13 mouse cellular contexts compared by ENCODE assay signal in genomic region chr7:89478490-89478889, GRCm38 (mm10). TPM values are rescaled to one million over a fixed set of nuclear protein-coding genes. Genes with fewer than 3 reads are reported as not detected.
DNase-seq lines count a peak whose midpoint lies in the region; ATAC-seq and TF ChIP-seq lines count a peak whose summit lies in the region.
"Had no signal": no experiment of that assay in that cellular context is flagged by ENCODE, and none has a peak within 500 bp of the region (broad histone marks: within the 10 kb centered on the region; RNA-seq: fewer than 3 reads in every experiment).

No protein-coding gene starts in this region.

- TF ChIP-seq CTCF in liver, postnatal 0 days (IDR thresholded peaks at IDR 0.05; ENCODE audit: low read depth) = no peak

- no peaks in the 10 kb centered on the region for H3K27me3 ChIP-seq in liver, postnatal 0 days (ENCODE audit: insufficient read depth, low read length)
- H3K27me3 ChIP-seq in liver, embryonic 11.5 days (replicated peaks; ENCODE audit: control insufficient read depth, insufficient read depth, low read length) = no peaks in the 10 kb centered on the region
- H3K27me3 ChIP-seq: stomach, embryonic 15.5 days had no signal

- H3K4me3 ChIP-seq in liver, postnatal 0 days (ENCODE audit: low read depth, low read length) = no peak overlapping the region
- H3K4me3 ChIP-seq in liver, embryonic 11.5 days (ENCODE audit: low read depth, low read length) = no peak overlapping the region
- H3K4me3 ChIP-seq: embryonic facial prominence, embryonic 15.5 days; stomach, embryonic 15.5 days had no signal

- DNase-seq in heart, adult 8-10 months (ENCODE audit: low spot score) = peak; percentile 30
- no peak for DNase-seq in heart, postnatal 25 days (ENCODE audit: low spot score)
- no peak for DNase-seq in liver, postnatal 0 days
- no peak for DNase-seq in liver, embryonic 11.5 days (ENCODE audit: low spot score)
- DNase-seq in heart, postnatal 4 days = peak; percentile 46
- peak; percentile 51 for DNase-seq in lung, postnatal 10 days
- DNase-seq in ovary, postnatal 10 days (ENCODE audit: low spot score) = no peak
- no peak for DNase-seq in urinary bladder, postnatal 25 days (ENCODE audit: low spot score)
- DNase-seq: right cerebral cortex, postnatal 4 days had no signal

- WGBS in liver, postnatal 0 days (ENCODE audit: insufficient replicate concordance) = 85% methylated on average over 2 of the region's 2 CpGs
- 76% methylated on average over 2 of the region's 2 CpGs for WGBS in liver, embryonic 11.5 days

- no peak overlapping the region for H3K9ac ChIP-seq in liver, postnatal 0 days (replicated peaks)
- H3K9ac ChIP-seq in liver, embryonic 11.5 days (ENCODE audit: low read depth, low read length) = no peak overlapping the region
- H3K9ac ChIP-seq: embryonic facial prominence, embryonic 15.5 days; liver, embryonic 14.5 days; stomach, embryonic 15.5 days had no signal

- H3K27ac ChIP-seq in liver, postnatal 0 days (ENCODE audit: low read depth) = no peak overlapping the region
- no peak overlapping the region for H3K27ac ChIP-seq in liver, embryonic 11.5 days (ENCODE audit: low read depth, low read length)
- H3K27ac ChIP-seq: embryonic facial prominence, embryonic 15.5 days; liver, embryonic 14.5 days; stomach, embryonic 15.5 days had no signal

- no peak for TF ChIP-seq EP300 in liver, postnatal 0 days (IDR thresholded peaks at IDR 0.05; ENCODE audit: low read depth)

- H3K36me3 ChIP-seq in liver, postnatal 0 days (replicated peaks; ENCODE audit: insufficient read depth, low read length) = no peaks in the 10 kb centered on the region
- H3K36me3 ChIP-seq in liver, embryonic 11.5 days (ENCODE audit: control insufficient read depth, insufficient read depth, low read length) = no peaks in the 10 kb centered on the region
- H3K36me3 ChIP-seq: embryonic facial prominence, embryonic 15.5 days; stomach, embryonic 15.5 days had no signal

- intact Hi-C loops in heart, postnatal 25 days (cut with DNase I) = loop anchor here (5.0 to 10.0 kb wide), 2 partner anchors 366 to 429 kb away; no protein-coding TSS in a partner anchor

- H3K4me2 ChIP-seq in liver, postnatal 0 days (ENCODE audit: low read depth, low read length) = no peak overlapping the region
- H3K4me2 ChIP-seq in liver, embryonic 11.5 days = no peak overlapping the region
- H3K4me2 ChIP-seq: embryonic facial prominence, embryonic 15.5 days; stomach, embryonic 15.5 days had no signal

- no peaks in the 10 kb centered on the region for H3K9me3 ChIP-seq in liver, postnatal 0 days (ENCODE audit: low read length)
- no peaks in the 10 kb centered on the region for H3K9me3 ChIP-seq in liver, embryonic 11.5 days (ENCODE audit: control insufficient read depth, low read length)
- H3K9me3 ChIP-seq: embryonic facial prominence, embryonic 15.5 days; stomach, embryonic 15.5 days had no signal

- peaks cover 8% of the 10 kb centered on the region; the same call in 1 of the 2 replicates for H3K4me1 ChIP-seq in liver, postnatal 0 days (ENCODE audit: insufficient read depth)
- no peaks in the 10 kb centered on the region for H3K4me1 ChIP-seq in liver, embryonic 11.5 days (replicated peaks; ENCODE audit: control insufficient read depth, insufficient read depth, low read length)
- H3K4me1 ChIP-seq: stomach, embryonic 15.5 days had no signal

- ATAC-seq in liver, postnatal 0 days = peak; percentile 14; the same call in 1 of the 2 replicates
- no peak for ATAC-seq in liver, embryonic 11.5 days (replicated peaks; ENCODE audit: low FRiP score)
- ATAC-seq: CD4-positive, CD25-positive, alpha-beta regulatory T cell, adult 4 months had no signal

RNA-seq across cellular contexts. Expression of gene Prss23, which starts 48.5 kb away (rescaled TPM):
- 10 to 100 TPM; 12.3 to 19.3 (median 17.8) TPM for total RNA-seq in heart, adult 8-10 months (2022)
- 10 to 100 TPM; 24.6 to 25.0 TPM for total RNA-seq in heart, postnatal 25 days (2021)
- polyA plus RNA-seq in liver, postnatal 0 days (2015; fragmentation: Nextera tagmentation; extraction: Ambion mirVana) = 6.9 and 7.5 TPM in 2 replicates
- 8.2 and 9.0 TPM in 2 replicates for polyA plus RNA-seq in liver, embryonic 11.5 days (2014; fragmentation: Nextera tagmentation; extraction: Ambion mirVana)
- 10 to 100 TPM; 29.5 to 31.1 TPM for total RNA-seq in heart, postnatal 4 days (2021)
- polyA plus RNA-seq: CD4-positive, CD25-positive, alpha-beta regulatory T cell, adult 4 months had no signal

Comparison
In these comparisons a context has a peak if more than half of its experiments do, and no peak if none do; other contexts are left out.
1. DNase-seq: peak in heart, adult 8-10 months (single experiment), heart, postnatal 4 days (single experiment) and lung, postnatal 10 days (single experiment); none in heart, postnatal 25 days (single experiment), liver, postnatal 0 days (single experiment), liver, embryonic 11.5 days (single experiment), ovary, postnatal 10 days (single experiment) and urinary bladder, postnatal 25 days (single experiment).